Mouse (Mus musculus): ENCODE measurements around the gene Rap1a.

GRCm38 (mm10) chr3:105797427-105797826 lies 3.7 kb downstream of the Rap1a start:
- TF ChIP-seq CTCF (IDR thresholded peaks at IDR 0.05) (no peak), POLR2A (IDR thresholded peaks at IDR 0.05; ENCODE audit: insufficient read depth, low read depth, low read length) (no peak), EP300 (IDR thresholded peaks at IDR 0.05; ENCODE audit: insufficient read depth, low read depth, low read length) (no peak)

All from heart, adult 2 months (tissue).